Comparison of ENCODE assay signal across 9 mouse cellular contexts in the genomic region with DNA sequence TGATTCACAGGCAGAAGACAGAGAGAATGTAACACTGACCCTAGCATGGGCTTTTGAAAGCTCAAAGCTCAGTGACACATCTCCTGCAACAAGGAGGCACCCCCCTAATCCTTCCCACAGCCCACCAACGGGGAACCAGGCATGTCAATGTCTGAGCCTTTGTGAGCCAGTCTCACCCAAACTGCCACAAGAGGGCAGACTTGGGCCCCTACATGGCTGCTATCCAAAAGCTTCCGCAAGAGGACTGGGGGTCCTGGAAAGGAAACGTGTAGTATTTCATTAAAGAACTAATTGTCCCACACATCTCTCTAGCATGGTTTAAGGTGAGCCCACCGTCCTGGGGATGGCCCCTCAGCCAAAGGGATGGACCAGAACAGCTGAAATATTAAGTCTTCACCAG. TPM values are rescaled to one million over a fixed set of nuclear protein-coding genes. Genes with fewer than 3 reads are reported as not detected.
DNase-seq lines count a peak whose midpoint lies in the region; ATAC-seq lines count a peak whose summit lies in the region.
"Had no signal": no experiment of that assay in that cellular context is flagged by ENCODE, and none has a peak within 500 bp of the region (broad histone marks: within the 10 kb centered on the region; RNA-seq: fewer than 3 reads in every experiment).

No protein-coding gene starts in this region.

- H3K9ac ChIP-seq in intestine, embryonic 14.5 days (ENCODE audit: low read length) = no peak overlapping the region
- no peak overlapping the region for H3K9ac ChIP-seq in intestine, embryonic 15.5 days
- no peak overlapping the region for H3K9ac ChIP-seq in liver, embryonic 16.5 days (ENCODE audit: low read depth, low read length)

- peaks cover 4% of the 10 kb centered on the region; the same call in 1 of the 2 replicates for H3K27me3 ChIP-seq in intestine, embryonic 14.5 days (replicated peaks; ENCODE audit: control insufficient read depth, insufficient read depth, low read length)
- no peaks in the 10 kb centered on the region for H3K27me3 ChIP-seq in intestine, embryonic 15.5 days (replicated peaks)
- H3K27me3 ChIP-seq in liver, embryonic 16.5 days (ENCODE audit: control insufficient read depth, insufficient read depth, low read depth, low read length) = no peaks in the 10 kb centered on the region

- no peak overlapping the region for H3K4me2 ChIP-seq in intestine, embryonic 14.5 days (ENCODE audit: low read length)
- no peak overlapping the region for H3K4me2 ChIP-seq in intestine, embryonic 15.5 days (replicated peaks)
- H3K4me2 ChIP-seq in liver, embryonic 16.5 days (ENCODE audit: low read depth, low read length) = no peak overlapping the region

- peak; percentile 61 for DNase-seq in intestine, embryonic 14.5 days (ENCODE audit: low spot score)
- peak; percentile 52 to 54 for DNase-seq in B cell, adult 2 months
- peak; percentile 21 for DNase-seq in MN1 (ENCODE audit: low spot score)
- no peak for DNase-seq in left cerebral cortex, adult 8-10 months (ENCODE audit: low spot score in 2 of 2)
- DNase-seq in layer of hippocampus, postnatal 36 days = no peak

- WGBS in intestine, embryonic 14.5 days = 11% methylated on average over 4 of the region's 4 CpGs
- WGBS in intestine, embryonic 15.5 days = 10% methylated on average over 4 of the region's 4 CpGs
- 6% methylated on average over 4 of the region's 4 CpGs for WGBS in liver, embryonic 16.5 days (ENCODE audit: insufficient replicate concordance)

- ATAC-seq in intestine, embryonic 14.5 days (replicated peaks; ENCODE audit: low FRiP score, low TSS enrichment, low read depth) = no peak
- ATAC-seq in intestine, embryonic 15.5 days = no peak
- ATAC-seq in liver, embryonic 16.5 days (ENCODE audit: low read depth) = 0 out of 2 replicates have a peak, but pooled peaks have one; percentile 4
- ATAC-seq in frontal cortex, adult (ENCODE audit: low TSS enrichment) = no peak

- H3K9me3 ChIP-seq in intestine, embryonic 14.5 days (ENCODE audit: control insufficient read depth, low read length) = no peaks in the 10 kb centered on the region
- no peaks in the 10 kb centered on the region for H3K9me3 ChIP-seq in intestine, embryonic 15.5 days
- H3K9me3 ChIP-seq in liver, embryonic 16.5 days (replicated peaks; ENCODE audit: control insufficient read depth, low read length) = no peaks in the 10 kb centered on the region

- no peak overlapping the region for H3K4me3 ChIP-seq in intestine, embryonic 14.5 days (ENCODE audit: low read depth, low read length)
- no peak overlapping the region for H3K4me3 ChIP-seq in intestine, embryonic 15.5 days (replicated peaks)
- no peak overlapping the region for H3K4me3 ChIP-seq in liver, embryonic 16.5 days (ENCODE audit: low read depth, low read length)

- H3K4me1 ChIP-seq in intestine, embryonic 14.5 days (replicated peaks; ENCODE audit: control insufficient read depth, insufficient read depth, low read length) = no peaks in the 10 kb centered on the region
- H3K4me1 ChIP-seq in intestine, embryonic 15.5 days (replicated peaks) = no peaks in the 10 kb centered on the region
- peaks cover 2% of the 10 kb centered on the region; the same call in 1 of the 2 replicates for H3K4me1 ChIP-seq in liver, embryonic 16.5 days (ENCODE audit: control insufficient read depth, low read depth, low read length)

- H3K36me3 ChIP-seq in intestine, embryonic 14.5 days (ENCODE audit: control insufficient read depth, insufficient read depth, low read length) = no peaks in the 10 kb centered on the region
- H3K36me3 ChIP-seq in intestine, embryonic 15.5 days = no peaks in the 10 kb centered on the region
- H3K36me3 ChIP-seq in liver, embryonic 16.5 days (ENCODE audit: control insufficient read depth, insufficient read depth) = no peaks in the 10 kb centered on the region

- no peak overlapping the region for H3K27ac ChIP-seq in intestine, embryonic 14.5 days (ENCODE audit: low read depth)
- H3K27ac ChIP-seq in intestine, embryonic 15.5 days = no peak overlapping the region
- no peak overlapping the region for H3K27ac ChIP-seq in liver, embryonic 16.5 days (ENCODE audit: low read length)

RNA-seq across cellular contexts. Expression of a gene that starts 6.6 kb away (rescaled TPM):
- 11.1 and 14.1 TPM in 2 replicates for polyA plus RNA-seq in intestine, embryonic 14.5 days (2014; fragmentation: Nextera tagmentation; extraction: Ambion mirVana)
- 15.0 and 19.8 TPM in 2 replicates for polyA plus RNA-seq in intestine, embryonic 15.5 days (2015; fragmentation: Nextera tagmentation; extraction: Ambion mirVana)
- polyA plus RNA-seq in liver, embryonic 16.5 days (2015; fragmentation: Nextera tagmentation; extraction: Ambion mirVana) = 4.4 and 6.7 TPM in 2 replicates
- 10 to 100 TPM; 71.9 to 91.7 (median 82.6) TPM for total RNA-seq in left cerebral cortex, adult 8-10 months (2022)
- 10 to 100 TPM; 68.4 to 69.6 TPM for total RNA-seq in layer of hippocampus, postnatal 36 days (2021)

RNA-seq across cellular contexts. Expression of a gene that starts 17.7 kb away (rescaled TPM):
- polyA plus RNA-seq in intestine, embryonic 14.5 days (2014; fragmentation: Nextera tagmentation; extraction: Ambion mirVana) = 8.1 and 10.0 TPM in 2 replicates
- 8.3 and 10.7 TPM in 2 replicates for polyA plus RNA-seq in intestine, embryonic 15.5 days (2015; fragmentation: Nextera tagmentation; extraction: Ambion mirVana)
- polyA plus RNA-seq in liver, embryonic 16.5 days (2015; fragmentation: Nextera tagmentation; extraction: Ambion mirVana) = 8.8 and 10.0 TPM in 2 replicates
- total RNA-seq in left cerebral cortex, adult 8-10 months (2022) = 10 to 100 TPM in 1 of 4 experiments, 1 to 10 TPM in 3; 8.4 to 10.1 (median 9.2) TPM
- 1 to 10 TPM; 9.8 to 9.9 TPM for total RNA-seq in layer of hippocampus, postnatal 36 days (2021)

RNA-seq across cellular contexts. Expression of a gene that starts 26.2 kb away (rescaled TPM):
- polyA plus RNA-seq in intestine, embryonic 14.5 days (2014; fragmentation: Nextera tagmentation; extraction: Ambion mirVana) = 101 and 106 TPM in 2 replicates
- polyA plus RNA-seq in intestine, embryonic 15.5 days (2015; fragmentation: Nextera tagmentation; extraction: Ambion mirVana) = 91.6 and 95.5 TPM in 2 replicates
- polyA plus RNA-seq in liver, embryonic 16.5 days (2015; fragmentation: Nextera tagmentation; extraction: Ambion mirVana) = 42.9 and 46.2 TPM in 2 replicates
- 10 to 100 TPM; 21.5 to 27.2 (median 23.6) TPM for total RNA-seq in left cerebral cortex, adult 8-10 months (2022)
- total RNA-seq in layer of hippocampus, postnatal 36 days (2021) = 10 to 100 TPM; 19.8 to 24.9 TPM

RNA-seq across cellular contexts. Expression of a gene that starts 36.6 kb away (rescaled TPM):
- polyA plus RNA-seq in intestine, embryonic 14.5 days (2014; fragmentation: Nextera tagmentation; extraction: Ambion mirVana) = 314 and 315 TPM in 2 replicates
- polyA plus RNA-seq in intestine, embryonic 15.5 days (2015; fragmentation: Nextera tagmentation; extraction: Ambion mirVana) = 292 and 319 TPM in 2 replicates
- 149 and 161 TPM in 2 replicates for polyA plus RNA-seq in liver, embryonic 16.5 days (2015; fragmentation: Nextera tagmentation; extraction: Ambion mirVana)
- 100 to 1,000 TPM; 130 to 139 (median 136) TPM for total RNA-seq in left cerebral cortex, adult 8-10 months (2022)
- total RNA-seq in layer of hippocampus, postnatal 36 days (2021) = 100 to 1,000 TPM; 120 to 127 TPM

RNA-seq across cellular contexts. Expression of a gene that starts 43.5 kb away (rescaled TPM):
- polyA plus RNA-seq in intestine, embryonic 14.5 days (2014; fragmentation: Nextera tagmentation; extraction: Ambion mirVana) = not detected in 2 replicates
- polyA plus RNA-seq in intestine, embryonic 15.5 days (2015; fragmentation: Nextera tagmentation; extraction: Ambion mirVana) = not detected in 2 replicates
- not detected in 2 replicates for polyA plus RNA-seq in liver, embryonic 16.5 days (2015; fragmentation: Nextera tagmentation; extraction: Ambion mirVana)
- total RNA-seq in left cerebral cortex, adult 8-10 months (2022) = not detected
- not detected for total RNA-seq in layer of hippocampus, postnatal 36 days (2021)
- polyA plus RNA-seq: large intestine, adult 2 months had no signal

Comparison
In these comparisons a context has a peak if more than half of its experiments do, and no peak if none do; other contexts are left out.
1. DNase-seq: peak in intestine, embryonic 14.5 days (single experiment), B cell, adult 2 months (2 of 2) and MN1 (single experiment); none in left cerebral cortex, adult 8-10 months (0 of 2) and layer of hippocampus, postnatal 36 days (0 of 2).